Mouse (Mus musculus) megakaryocyte, embryonic 14.5 days (primary cell): ENCODE results near the gene Hpse2. TPM values are rescaled to one million over a fixed set of nuclear protein-coding genes. Genes with fewer than 3 reads are reported as not detected.

ENCODE experiments used
- H3K27me3 ChIP-seq: replicated peaks from 2 replicates; pipeline ENCODE3; 2012; ENCODE audit warnings: inconsistent platforms
- H3K36me3 ChIP-seq: replicated peaks from 2 replicates; pipeline ENCODE3; 2012; ENCODE audit warnings: low read length, inconsistent platforms, mixed read lengths
- H3K4me1 ChIP-seq: 2 replicates; pipeline ENCODE4 v1.6.1; 2012; ENCODE audit warnings: inconsistent platforms
- H3K4me3 ChIP-seq: replicated peaks from 2 replicates; pipeline ENCODE3; 2012; ENCODE audit warnings: moderate library complexity, mild to moderate bottlenecking, inconsistent platforms
- H3K9me3 ChIP-seq: 2 replicates; pipeline ENCODE4 v1.6.1; 2012; ENCODE audit warnings: inconsistent platforms
- FLI1 ChIP-seq: IDR thresholded peaks from 2 replicates; pipeline ENCODE4 v1.6.1; 2012; ENCODE audit warnings: low read length, inconsistent platforms, mixed read lengths
- GATA1 ChIP-seq: IDR thresholded peaks from 3 replicates; pipeline ENCODE4 v1.6.1; 2012; ENCODE audit warnings: mixed read lengths, low read length, inconsistent platforms, borderline replicate concordance
- polyA plus RNA-seq: library from polyadenylated mRNA; stranded (reverse); fragments of >175 nt; gene quantifications from 2 replicates; pipeline ENCODE4 v1.2.3, GENCODE M21; 2012; ENCODE audit warnings: low replicate concordance; ENCODE audit not compliant: insufficient read depth

The Hpse2 gene
- polyA plus RNA-seq, 1 experiment, result 0.02 TPM

DNA sequence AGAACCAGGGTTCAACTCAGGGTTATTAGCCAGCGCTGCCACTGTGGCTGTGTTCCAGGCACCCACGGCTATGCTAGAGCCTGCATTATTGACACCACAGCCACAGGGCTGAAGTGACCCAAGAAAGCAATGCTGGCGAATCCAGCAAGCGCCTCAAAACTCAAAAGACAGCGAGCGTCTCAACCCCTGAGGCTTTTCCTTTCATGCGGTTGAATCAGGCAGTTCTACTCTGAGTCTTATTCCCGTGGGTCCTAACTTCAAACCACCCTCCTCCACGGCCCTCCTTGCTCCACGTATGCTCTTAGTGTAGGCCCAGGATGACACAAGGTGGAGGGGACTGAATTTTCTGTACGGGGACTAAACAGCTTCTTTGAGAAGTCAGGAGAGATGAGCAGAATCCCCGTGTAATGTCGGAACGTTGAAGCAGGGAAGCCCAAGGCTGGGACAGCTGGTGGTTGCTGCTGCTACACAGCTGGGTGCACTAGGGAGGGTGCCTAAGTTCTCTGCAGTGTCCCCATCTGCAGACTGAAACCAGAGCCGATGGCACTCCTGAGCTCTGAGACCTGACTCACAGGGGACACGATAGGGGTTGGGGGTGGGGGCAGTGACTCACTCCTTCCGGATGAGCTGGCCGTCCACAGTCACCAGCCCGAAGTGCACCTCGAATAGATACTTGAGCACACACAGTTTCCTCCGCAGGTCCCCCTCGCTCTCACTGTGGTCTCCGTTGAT is 617.8 kb downstream of the Hpse2 start:
- Histone ChIP-seq H3K9me3 (no peaks in the 10 kb centered on the region), H3K4me3 (no peak overlapping the region), H3K27me3 (no peaks in the 10 kb centered on the region), H3K36me3 (peaks cover 91% of the 10 kb centered on the region), H3K4me1 (no peaks in the 10 kb centered on the region)
- no peak for TF ChIP-seq GATA1
- TF ChIP-seq FLI1, result no peak

DNA sequence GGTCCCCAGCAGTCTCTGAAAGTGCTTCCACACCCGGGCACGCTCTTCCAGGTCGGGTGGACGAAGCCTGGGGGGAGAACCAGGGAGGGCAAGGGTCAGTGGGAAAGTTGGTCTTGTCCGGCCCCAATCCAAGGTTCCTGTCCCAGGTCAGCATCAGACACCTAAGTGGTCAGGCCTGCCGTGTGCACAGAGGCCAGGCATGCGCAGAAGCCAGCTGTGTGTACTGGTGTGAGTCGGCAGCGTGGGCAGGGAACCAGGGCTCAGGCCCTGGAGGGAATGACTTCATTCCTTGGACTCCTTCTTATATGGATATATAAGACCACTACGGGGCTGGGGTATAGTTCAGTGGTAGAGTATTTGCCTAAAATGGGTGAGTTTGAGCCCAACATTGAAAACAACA is 618.5 kb downstream of the Hpse2 start:
- H3K9me3 ChIP-seq, result no peaks in the 10 kb centered on the region
- H3K4me3 ChIP-seq, result no peak overlapping the region
- TF ChIP-seq GATA1, result no peak
- TF ChIP-seq FLI1, result no peak
- no peaks in the 10 kb centered on the region for H3K4me1 ChIP-seq
- no peaks in the 10 kb centered on the region for H3K27me3 ChIP-seq
- H3K36me3 ChIP-seq, result peaks cover 93% of the 10 kb centered on the region

- Histone ChIP-seq H3K4me3 (no peak overlapping the region), H3K9me3 (no peaks in the 10 kb centered on the region), H3K27me3 (no peaks in the 10 kb centered on the region), H3K36me3 (peaks cover 99% of the 10 kb centered on the region), H3K4me1 (no peaks in the 10 kb centered on the region)
- TF ChIP-seq FLI1 (no peak), GATA1 (no peak)
These were observed 620.8 kb downstream of the Hpse2 start for GRCm38 (mm10) chr19:42767361-42767760.

DNA sequence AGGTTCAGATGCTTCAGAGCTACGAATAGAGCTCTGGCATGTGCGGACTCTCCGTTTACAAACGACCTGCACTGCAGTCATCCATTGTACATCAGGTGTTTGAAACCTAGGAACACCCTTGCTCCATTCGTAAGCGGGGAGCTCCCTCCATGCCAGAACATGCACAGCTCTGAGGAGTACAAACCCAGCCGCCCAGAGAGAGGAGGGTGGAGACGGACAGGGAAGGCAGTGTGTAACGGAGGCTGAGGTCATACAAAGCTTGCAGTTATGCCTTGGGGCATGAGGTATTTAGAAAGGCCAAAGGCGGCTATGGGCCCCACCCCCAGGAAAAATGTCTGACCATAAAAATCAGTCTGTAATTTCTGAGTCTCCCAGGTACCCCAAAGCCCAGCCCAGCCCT is 623.8 kb downstream of the Hpse2 start:
- Histone ChIP-seq H3K36me3 (peaks cover 99% of the 10 kb centered on the region), H3K9me3 (no peaks in the 10 kb centered on the region)

DNA sequence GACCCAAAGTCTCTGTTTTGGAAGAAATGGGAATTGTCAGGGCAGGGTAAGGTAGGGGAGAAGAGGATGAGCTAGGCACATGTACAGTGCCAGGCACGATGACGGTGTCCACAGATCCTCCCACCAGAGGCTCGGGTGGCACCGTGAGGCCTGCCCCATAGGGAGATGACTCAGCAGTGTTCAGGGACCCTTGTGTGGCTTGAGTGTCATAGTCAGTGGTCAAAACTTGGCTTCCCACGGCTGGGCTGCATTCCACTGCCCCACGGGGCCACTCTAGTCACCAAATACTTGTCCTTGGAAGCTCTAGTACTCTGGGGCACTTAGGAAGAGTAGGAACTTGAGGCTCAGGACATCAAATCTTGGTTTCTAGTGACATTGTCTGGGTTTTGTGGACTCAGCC is 631.5 kb downstream of the Hpse2 start:
- no peaks in the 10 kb centered on the region for H3K9me3 ChIP-seq
- TF ChIP-seq GATA1, result no peak
- TF ChIP-seq FLI1, result no peak
- H3K36me3 ChIP-seq, result peaks cover 68% of the 10 kb centered on the region

More for the DNA sequence above, 623.8 kb downstream of the Hpse2 start:
- no peak for TF ChIP-seq GATA1
- TF ChIP-seq FLI1, result no peak
- Histone ChIP-seq H3K4me1 (no peaks in the 10 kb centered on the region), H3K4me3 (no peak overlapping the region), H3K27me3 (no peaks in the 10 kb centered on the region)

DNA sequence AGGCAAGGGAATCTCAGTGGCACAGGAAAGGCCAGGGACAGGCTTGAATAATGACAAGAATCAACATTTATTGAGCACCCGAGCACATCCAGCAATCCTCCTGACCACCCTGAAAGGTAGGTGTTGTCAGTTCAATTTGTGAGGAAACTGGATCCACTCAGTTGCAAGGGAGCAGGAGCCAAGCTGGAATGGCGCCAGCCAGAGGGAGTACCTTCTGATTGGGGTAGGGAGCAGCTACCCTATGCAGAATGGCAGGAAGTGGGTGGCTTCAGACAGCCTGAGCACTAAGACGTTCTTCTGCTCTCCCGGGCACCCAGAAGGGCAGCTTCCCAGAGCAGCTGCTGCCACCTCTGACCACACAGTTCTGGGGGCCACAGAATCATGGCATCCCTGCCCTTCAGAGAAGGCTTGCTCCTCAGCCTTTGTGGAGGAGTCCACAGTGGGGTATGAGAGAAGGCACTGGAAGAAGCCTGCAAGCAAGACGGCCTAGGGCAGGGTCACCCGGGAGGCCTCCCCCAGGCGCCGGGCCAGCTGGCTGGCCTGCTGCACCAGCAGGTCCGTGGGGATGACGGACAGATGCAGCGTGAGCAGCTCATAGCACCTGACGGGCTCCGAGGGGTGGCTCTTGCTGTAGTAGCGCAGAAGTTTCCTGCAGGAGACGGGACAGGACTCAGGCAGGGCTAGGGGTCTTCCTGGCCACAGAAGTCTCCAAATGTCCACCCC is 632.8 kb downstream of the Hpse2 start:
- Histone ChIP-seq H3K9me3 (no peaks in the 10 kb centered on the region), H3K36me3 (peaks cover 54% of the 10 kb centered on the region), H3K4me1 (peaks cover 42% of the 10 kb centered on the region), H3K4me3 (no peak overlapping the region), H3K27me3 (no peaks in the 10 kb centered on the region)
- no peak for TF ChIP-seq FLI1
- TF ChIP-seq GATA1, result no peak

More for the DNA sequence above, 631.5 kb downstream of the Hpse2 start:
- peak overlapping the region; percentile 28 for H3K4me3 ChIP-seq
- H3K4me1 ChIP-seq, result peaks cover 42% of the 10 kb centered on the region
- H3K27me3 ChIP-seq, result no peaks in the 10 kb centered on the region

DNA sequence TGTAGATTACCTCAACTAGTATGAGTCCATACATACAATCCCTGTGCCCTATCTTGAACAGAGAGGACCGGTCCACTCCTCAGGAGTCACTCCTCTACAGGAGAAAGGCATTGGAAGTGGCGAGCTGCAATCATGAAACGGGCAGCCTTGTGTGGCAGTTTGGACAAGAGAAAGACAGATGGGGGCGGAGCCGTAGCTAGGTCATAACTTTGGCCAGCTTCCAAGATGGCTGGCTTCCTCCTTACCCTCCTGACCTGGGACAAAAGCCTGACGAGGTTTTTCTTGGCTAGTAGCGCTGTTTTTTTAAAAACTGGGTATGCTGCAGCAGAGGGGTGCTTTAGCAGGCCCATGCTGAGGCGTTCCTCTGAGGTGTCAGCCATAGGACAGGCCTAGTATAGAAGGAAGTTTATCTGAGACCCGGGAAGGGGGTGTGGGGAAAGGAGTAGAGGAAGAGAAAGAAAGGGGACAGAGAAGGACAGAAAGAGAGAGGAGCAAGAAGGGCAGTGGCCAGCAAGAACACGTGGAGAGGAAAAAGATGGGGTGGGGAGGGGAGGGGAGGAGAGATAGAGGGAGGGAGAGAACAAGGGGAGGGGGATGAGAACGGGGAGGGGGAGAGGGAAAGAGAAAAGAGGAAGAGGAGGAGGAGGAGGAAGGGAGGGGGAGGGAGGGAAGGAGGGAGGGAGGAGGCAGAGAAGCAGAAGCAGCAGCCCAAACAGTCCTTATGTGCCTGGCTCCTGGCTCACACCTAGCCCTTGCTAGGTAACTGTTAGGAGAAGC is 634.8 kb downstream of the Hpse2 start:
- TF ChIP-seq GATA1 (no peak), FLI1 (no peak)
- H3K27me3 ChIP-seq, result peaks cover 11% of the 10 kb centered on the region
- no peaks in the 10 kb centered on the region for H3K9me3 ChIP-seq
- peaks cover 42% of the 10 kb centered on the region for H3K4me1 ChIP-seq
- H3K4me3 ChIP-seq, result peak overlapping the region; percentile 83
- peaks cover 34% of the 10 kb centered on the region for H3K36me3 ChIP-seq

- peaks cover 25% of the 10 kb centered on the region for H3K36me3 ChIP-seq
- H3K4me1 ChIP-seq, result peaks cover 37% of the 10 kb centered on the region
- peak within 1 kb of the TSS; percentile 83 for H3K4me3 ChIP-seq
- no peaks in the 10 kb centered on the region for H3K9me3 ChIP-seq
- no peak for TF ChIP-seq GATA1
- no peak for TF ChIP-seq FLI1
- peaks cover 14% of the 10 kb centered on the region for H3K27me3 ChIP-seq
These were observed 635.7 kb downstream of the Hpse2 start, which contains the start of gene Pyroxd2 for GRCm38 (mm10) chr19:42752363-42752931. Gene Pyroxd2, minus strand, starts transcription at chr19:42752775.

DNA sequence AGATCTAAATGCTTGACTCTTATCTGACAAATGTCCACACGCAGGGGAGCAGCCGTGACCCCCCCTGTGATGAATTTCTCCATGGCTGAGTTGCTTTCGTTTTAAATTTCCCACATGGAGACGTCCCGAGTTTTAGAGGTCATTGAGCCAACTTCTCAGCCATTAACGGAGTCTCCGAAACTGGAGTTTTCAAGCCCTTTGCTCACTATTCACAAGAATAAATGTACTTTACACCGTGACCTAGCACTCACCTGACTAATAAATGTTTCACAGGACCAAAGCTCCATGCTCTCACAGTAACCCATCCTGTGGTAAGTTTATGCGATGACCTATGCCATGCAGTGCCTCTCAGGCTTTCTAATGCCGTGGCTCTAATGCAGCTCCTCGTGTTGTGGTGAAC is 638.0 kb downstream of the Hpse2 start:
- Histone ChIP-seq H3K27me3 (peaks cover 14% of the 10 kb centered on the region), H3K4me1 (peaks cover 22% of the 10 kb centered on the region), H3K4me3 (no peak overlapping the region), H3K36me3 (peaks cover 4% of the 10 kb centered on the region), H3K9me3 (no peaks in the 10 kb centered on the region)
- TF ChIP-seq FLI1 (no peak), GATA1 (no peak)

- Histone ChIP-seq H3K9me3 (no peaks in the 10 kb centered on the region), H3K27me3 (peaks cover 28% of the 10 kb centered on the region), H3K36me3 (no peaks in the 10 kb centered on the region), H3K4me1 (peaks cover 23% of the 10 kb centered on the region), H3K4me3 (no peak overlapping the region)
- TF ChIP-seq FLI1 (no peak), GATA1 (no peak)
These were observed 641.5 kb downstream of the Hpse2 start for GRCm38 (mm10) chr19:42746702-42747101.
